Mouse (Mus musculus) left cerebral cortex, adult 18-20 months (tissue): ENCODE results near the gene Sebox. TPM values are rescaled to one million over a fixed set of nuclear protein-coding genes. Genes with fewer than 3 reads are reported as not detected.

Source experiments
- DNase-seq, 2 experiments: peaks; one replicate each; pipeline ENCODE4 v3.0.0; 2021 to 2022; ENCODE audit warnings: low spot score in 2 of 2, mixed read lengths in 1 of 2
- total RNA-seq, 2 experiments: library from RNA; stranded (reverse); gene quantifications; 2 replicates each; pipeline ENCODE4 v1.2.3; 2021

Sebox gene
- total RNA-seq, 2 experiments from 2014 or later: 0.49 to 0.93 TPM

GRCm38 (mm10) chr11:78534516-78534915, 31.3 kb downstream of the Sebox start:
- DNase-seq: no peak

DNA sequence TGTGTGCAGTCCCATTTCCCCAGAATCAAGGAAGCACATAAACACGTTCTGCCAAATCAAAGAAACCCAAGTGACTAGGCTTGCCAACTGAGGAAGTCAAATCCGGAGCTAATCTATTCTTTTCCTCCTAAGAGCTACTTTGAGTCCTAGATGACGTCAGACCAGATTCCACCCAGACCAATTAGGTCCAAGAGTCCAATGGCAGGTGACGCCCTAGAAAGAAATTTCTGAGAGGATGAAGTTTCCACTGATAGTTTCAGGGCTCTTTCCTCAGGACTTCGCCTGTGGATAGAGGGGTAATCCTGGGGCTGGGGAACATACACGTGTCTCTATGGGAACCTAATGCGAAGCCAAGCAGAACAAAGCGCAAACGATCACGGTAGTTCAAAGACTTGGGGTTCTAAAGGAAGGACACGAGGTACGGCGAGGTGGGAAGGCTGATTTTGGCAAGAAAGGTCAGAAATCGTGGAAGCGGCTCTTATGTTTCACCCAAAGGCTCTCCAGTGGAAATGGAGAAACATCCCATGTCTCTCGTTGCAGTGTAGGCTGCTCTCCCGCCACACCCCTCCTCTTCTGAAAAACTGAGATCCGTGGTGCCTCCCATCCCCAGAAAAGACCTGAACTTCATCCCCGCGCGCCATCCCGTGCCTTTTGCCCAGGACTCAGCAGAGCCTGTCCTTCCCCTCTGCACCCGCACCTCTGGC, 32.3 kb downstream of the Sebox start:
- no peak for DNase-seq

- peak; percentile 96 to 98 for DNase-seq
These were observed 32.9 kb downstream of the Sebox start, which contains the start of the genes Tnfaip1 and Ift20 for GRCm38 (mm10) chr11:78536080-78536689. Gene Tnfaip1, minus strand, starts transcription at chr11:78536332. Gene Ift20, plus strand, starts transcription at chr11:78536361.

GRCm38 (mm10) chr11:78536690-78537084, 33.4 kb downstream of the Sebox start:
- no peak for DNase-seq

GRCm38 (mm10) chr11:78540358-78540757, 37.1 kb downstream of the Sebox start:
- no peak for DNase-seq

GRCm38 (mm10) chr11:78544449-78545111, 41.3 kb downstream of the Sebox start:
- DNase-seq: no peak

DNA sequence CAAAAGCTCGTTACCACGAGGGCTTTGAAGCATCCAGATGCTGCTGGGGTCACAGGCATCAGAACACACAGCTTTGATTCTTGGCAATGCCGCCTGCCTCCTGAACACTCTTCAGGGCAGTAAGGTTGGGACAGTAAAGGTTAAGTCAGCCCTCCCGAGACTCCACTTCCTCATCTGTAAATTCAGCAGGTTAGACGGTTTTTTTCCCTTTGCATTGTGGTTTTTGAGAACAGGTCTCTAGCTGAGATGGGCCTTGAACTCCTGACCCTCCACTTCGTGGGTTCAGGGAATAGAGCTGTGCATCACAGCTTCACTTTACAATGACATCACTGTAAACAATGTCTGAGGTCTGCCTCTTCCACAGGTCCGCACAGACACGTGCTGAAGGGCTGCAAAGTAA, 41.9 kb downstream of the Sebox start:
- no peak for DNase-seq

GRCm38 (mm10) chr11:78547718-78548460, 44.6 kb downstream of the Sebox start:
- no peak for DNase-seq

DNA sequence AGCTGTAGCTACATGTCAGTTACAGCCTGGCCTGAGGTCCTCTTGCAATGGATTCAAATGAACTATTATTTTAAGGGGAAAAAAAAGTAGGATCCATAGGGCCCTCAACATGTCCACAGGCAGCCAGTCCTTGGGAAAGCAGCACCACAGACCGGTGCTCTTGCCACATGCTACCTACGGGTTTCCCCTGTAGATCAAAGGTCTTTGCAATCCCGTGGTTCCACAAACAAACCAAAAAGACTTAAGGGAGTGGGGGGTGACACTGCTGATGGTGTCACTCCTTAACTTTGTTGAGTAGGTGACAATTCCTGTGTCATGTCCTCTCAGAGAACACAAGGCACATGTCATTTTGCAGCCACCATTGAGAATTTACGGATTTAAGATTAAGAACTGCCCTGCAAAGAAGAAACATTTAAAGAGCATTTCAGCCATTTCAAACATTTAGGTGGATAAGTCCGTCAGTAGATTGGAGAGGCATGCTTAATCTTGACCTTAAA, 46.3 kb downstream of the Sebox start:
- DNase-seq: no peak

GRCm38 (mm10) chr11:78550168-78551058, 47.2 kb downstream of the Sebox start, which contains the start of gene Tmem97:
Gene Tmem97, minus strand, starts transcription at chr11:78550777.
- peak; percentile 95 to 97 for DNase-seq

DNA sequence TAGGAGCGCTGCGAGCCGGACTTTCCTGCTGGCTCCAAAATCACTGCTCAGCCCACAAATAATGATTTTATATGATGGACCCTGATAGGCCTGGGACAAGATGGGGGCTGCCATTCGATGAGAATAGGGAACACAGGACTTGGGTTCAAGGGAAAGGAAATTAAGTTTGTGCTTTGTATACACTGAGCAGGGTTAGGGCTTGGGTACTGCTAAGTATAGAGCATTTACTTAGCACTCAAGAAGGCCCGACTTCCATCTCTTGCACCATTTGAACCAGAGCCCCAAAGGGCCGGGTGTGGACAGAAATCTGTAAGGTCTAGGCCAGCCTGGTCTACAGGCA, 47.8 kb downstream of the Sebox start:
- DNase-seq: no peak

Other genes with a start within 250 kb of the Sebox start
- gene 2610507B11Rik, start 241.7 kb upstream of the Sebox start, total RNA-seq: 100 to 1,000 TPM; 165 to 170 TPM
- gene BC030499, start 212.6 kb upstream of the Sebox start, total RNA-seq: 10 to 100 TPM; 18.3 to 20.0 TPM
- gene Spag5, start 201.9 kb upstream of the Sebox start, total RNA-seq: 10 to 100 TPM in 1 of 2 experiments, 1 to 10 TPM in 1; 9.8 to 11.3 TPM
- 100 to 1,000 TPM; 733 to 876 TPM for gene Aldoc, start 180.5 kb upstream of the Sebox start, total RNA-seq
- 10 to 100 TPM; 58.4 to 61.2 TPM for gene Pigs, start 175.0 kb upstream of the Sebox start, total RNA-seq
- 10 to 100 TPM; 32.5 to 35.5 TPM for gene Unc119, start 160.0 kb upstream of the Sebox start, total RNA-seq
- gene Foxn1, start 116.9 kb upstream of the Sebox start, total RNA-seq: not detected
- not detected for gene Slc13a2, start 81.2 kb upstream of the Sebox start, total RNA-seq
- gene Slc46a1, start 37.8 kb upstream of the Sebox start, total RNA-seq: 10 to 100 TPM; 10.5 to 13.8 TPM
- gene Sarm1, start 5.7 kb upstream of the Sebox start, total RNA-seq: 10 to 100 TPM; 31.3 to 32.5 TPM
- gene Vtn, start 4.4 kb upstream of the Sebox start, total RNA-seq: 10 to 100 TPM; 75.1 to 84.9 TPM
- 10 to 100 TPM; 44.2 to 45.6 TPM for gene Tmem199, start 8.7 kb downstream of the Sebox start, total RNA-seq
- gene Poldip2, start 8.7 kb downstream of the Sebox start, total RNA-seq: 100 to 1,000 TPM; 106 to 118 TPM
- gene Tnfaip1, start 32.9 kb downstream of the Sebox start, total RNA-seq: 10 to 100 TPM; 35.3 to 36.7 TPM
- 10 to 100 TPM; 81.6 to 85.9 TPM for gene Ift20, start 32.9 kb downstream of the Sebox start, total RNA-seq
- 10 to 100 TPM; 20.5 to 24.6 TPM for gene Tmem97, start 47.3 kb downstream of the Sebox start, total RNA-seq
- gene Nlk, start 193.9 kb downstream of the Sebox start, total RNA-seq: 100 to 1,000 TPM; 103 to 113 TPM
- 10 to 100 TPM; 16.1 to 16.7 TPM for gene Ccnq, start 248.3 kb downstream of the Sebox start, total RNA-seq